In the genomic region with DNA sequence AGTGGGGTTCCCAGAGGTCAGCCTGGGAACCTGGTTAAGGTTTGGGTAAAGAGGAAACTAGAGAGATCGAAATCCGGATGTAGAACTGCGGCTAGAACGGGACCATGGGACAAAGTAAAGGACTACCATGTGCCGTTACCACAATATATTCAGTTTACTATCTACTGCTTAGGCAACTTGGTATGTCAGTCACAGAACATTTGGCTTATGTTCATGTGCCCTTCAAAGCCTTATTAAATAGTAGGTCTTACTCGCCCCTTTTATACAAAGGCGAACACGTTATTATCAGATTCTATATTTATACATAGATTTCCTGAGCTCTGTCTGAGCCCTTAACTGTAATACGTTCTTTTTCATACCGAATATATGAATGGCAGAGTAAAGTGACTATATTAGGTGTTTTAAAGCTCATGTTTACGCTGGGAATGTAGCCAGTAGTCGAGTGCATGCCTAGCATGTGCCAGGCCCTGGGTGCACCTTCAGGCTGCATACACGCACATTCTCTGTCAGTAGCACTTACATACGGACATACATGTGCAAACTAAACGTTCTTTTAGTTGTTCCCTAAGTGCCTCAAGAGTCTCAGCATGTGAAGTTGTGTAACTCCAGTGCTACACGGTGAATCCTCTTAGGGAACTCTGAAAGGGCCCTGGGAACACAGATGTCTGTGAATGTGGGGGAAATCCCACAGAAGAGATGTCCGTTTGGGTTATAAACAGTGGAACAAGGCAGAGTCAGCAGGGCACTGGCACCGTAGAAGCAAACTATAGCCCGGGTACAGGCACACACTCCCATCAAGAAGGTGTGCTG, we compare ENCODE assay signal across 1 mouse cellular context.
TF ChIP-seq lines count a peak whose summit lies in the region.

No protein-coding gene starts in this region.

TF ChIP-seq in CH12.LX, 34 proteins besides CTCF, POLR2A, EP300 and RAD21 (continued from another document):
- TF ChIP-seq USF2 (conservative IDR thresholded peaks at IDR 0.05; ENCODE audit: low read depth, low read length) (no peak), HCFC1 (IDR thresholded peaks at IDR 0.05; ENCODE audit: low read depth, low read length) (no peak), GABPA (IDR thresholded peaks at IDR 0.05; ENCODE audit: insufficient replicate concordance, low read depth, low read length) (no peak), USF1 (IDR thresholded peaks at IDR 0.05; ENCODE audit: low read depth, low read length) (no peak)
TF ChIP-seq in CH12.LX: peak in this region for 11.
